Mouse (Mus musculus): ENCODE data around the gene Spata16. TPM values are rescaled to one million over a fixed set of nuclear protein-coding genes. Genes with fewer than 3 reads are reported as not detected.
"Not testable (repeated sequence)": the region's sequence is repeated elsewhere in the genome, so short reads cannot be mapped to it uniquely, and the experiment has no call there.

Gene Spata16
- polyA plus RNA-seq, 1 experiment from 2014 or later: not detected

DNA sequence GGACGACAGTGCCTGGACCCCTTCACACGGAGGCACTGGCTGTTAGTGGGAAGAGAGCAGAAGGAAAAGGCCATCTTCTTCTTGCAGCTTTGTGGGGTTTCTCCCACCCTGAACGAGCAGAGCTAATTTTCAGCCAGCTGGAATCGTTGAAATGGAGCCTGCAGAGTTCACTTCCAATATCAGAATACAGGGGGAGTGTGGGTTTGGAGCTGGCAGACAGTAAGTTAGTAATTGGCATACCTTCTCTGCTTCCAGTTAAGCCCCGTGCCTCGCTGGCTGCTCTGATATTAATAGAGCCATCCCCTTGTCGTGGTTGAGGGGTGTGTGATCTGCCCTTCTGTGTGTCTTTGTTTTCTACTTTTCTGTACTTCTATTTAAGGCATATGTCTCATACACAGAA is 9.4 kb downstream of the Spata16 start:
- Histone ChIP-seq H3K36me3 (ENCODE audit: control insufficient read depth, insufficient read depth, low read length) (no peaks in the 10 kb centered on the region), H3K27me3 (ENCODE audit: control insufficient read depth, insufficient read depth, low read length) (no peaks in the 10 kb centered on the region), H3K9ac (ENCODE audit: low read length) (no peak overlapping the region), H3K9me3 (ENCODE audit: control insufficient read depth, low read length) (no peaks in the 10 kb centered on the region), H3K4me3 (ENCODE audit: low read depth, low read length) (no peak overlapping the region), H3K27ac (ENCODE audit: low read depth, low read length) (no peak overlapping the region), H3K4me1 (replicated peaks; ENCODE audit: control insufficient read depth, insufficient read depth, low read length) (no peaks in the 10 kb centered on the region; the same call in 1 of the 2 replicates), H3K4me2 (ENCODE audit: low read depth, low read length, severe bottlenecking) (no peak overlapping the region)
- DNase-seq (ENCODE audit: low spot score): no peak
- 81% methylated on average over 7 of the region's 7 CpGs for WGBS
- ATAC-seq (replicated peaks; ENCODE audit: low FRiP score): no peak

DNA sequence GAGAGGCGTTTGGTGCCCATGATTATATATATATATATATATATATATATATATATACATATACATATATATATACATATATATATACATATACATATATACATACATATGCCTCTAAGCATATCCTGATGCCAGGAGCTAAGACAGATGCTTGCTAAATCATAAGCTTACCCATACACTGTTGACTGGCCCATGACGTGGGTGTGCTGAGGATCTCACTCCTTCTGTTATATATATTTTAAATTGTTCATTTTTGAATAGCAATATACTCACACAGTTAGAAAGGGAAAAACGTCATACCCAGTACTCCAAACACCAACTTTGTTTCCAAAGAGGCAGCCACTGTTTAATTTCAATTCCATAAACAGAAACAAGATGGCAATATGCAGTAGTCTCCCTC is 48.4 kb downstream of the Spata16 start:
- Histone ChIP-seq H3K9me3 (ENCODE audit: control insufficient read depth, low read length) (no peaks in the 10 kb centered on the region), H3K9ac (ENCODE audit: low read length) (no peak overlapping the region), H3K4me2 (ENCODE audit: low read depth, low read length, severe bottlenecking) (no peak overlapping the region), H3K27me3 (ENCODE audit: control insufficient read depth, insufficient read depth, low read length) (no peaks in the 10 kb centered on the region), H3K4me3 (ENCODE audit: low read depth, low read length) (no peak overlapping the region), H3K4me1 (replicated peaks; ENCODE audit: control insufficient read depth, insufficient read depth, low read length) (no peaks in the 10 kb centered on the region), H3K27ac (ENCODE audit: low read depth, low read length) (no peak overlapping the region), H3K36me3 (ENCODE audit: control insufficient read depth, insufficient read depth, low read length) (no peaks in the 10 kb centered on the region)
- no peak for ATAC-seq (replicated peaks; ENCODE audit: low FRiP score)
- no peak for DNase-seq (ENCODE audit: low spot score)
- WGBS: 80% methylated on average over 3 of the region's 3 CpGs

DNA sequence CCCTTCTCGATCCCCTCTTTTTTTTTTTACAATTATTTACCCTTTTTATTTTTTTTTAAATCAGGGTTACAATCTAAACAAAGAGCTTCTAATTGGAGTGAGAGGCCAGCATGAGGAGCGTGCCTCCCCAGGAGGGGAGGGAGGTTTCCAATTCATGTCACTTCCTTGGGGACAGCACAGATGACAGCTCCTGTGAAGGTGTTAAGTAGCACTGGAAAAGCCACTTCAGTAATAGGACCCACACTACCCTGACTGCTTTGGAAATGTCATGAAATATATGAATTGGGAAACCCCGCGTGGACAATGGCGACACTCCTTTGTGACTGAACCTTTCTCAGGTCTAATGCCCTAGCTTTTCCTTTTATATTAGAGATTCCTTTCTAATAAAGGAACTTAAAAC is 72.1 kb downstream of the Spata16 start:
- WGBS: 62% methylated on average over 5 of the region's 5 CpGs
- H3K4me1 ChIP-seq (replicated peaks; ENCODE audit: control insufficient read depth, insufficient read depth, low read length); H3K9me3 ChIP-seq (ENCODE audit: control insufficient read depth, low read length); H3K27ac ChIP-seq (ENCODE audit: low read depth, low read length); H3K4me3 ChIP-seq (ENCODE audit: low read depth, low read length); H3K9ac ChIP-seq (ENCODE audit: low read length); H3K27me3 ChIP-seq (ENCODE audit: control insufficient read depth, insufficient read depth, low read length); H3K36me3 ChIP-seq (ENCODE audit: control insufficient read depth, insufficient read depth, low read length); H3K4me2 ChIP-seq (ENCODE audit: low read depth, low read length, severe bottlenecking); DNase-seq (ENCODE audit: low spot score): not testable (repeated sequence)
- ATAC-seq (replicated peaks; ENCODE audit: low FRiP score): peak; percentile 49; the same call in 1 of the 2 replicates

DNA sequence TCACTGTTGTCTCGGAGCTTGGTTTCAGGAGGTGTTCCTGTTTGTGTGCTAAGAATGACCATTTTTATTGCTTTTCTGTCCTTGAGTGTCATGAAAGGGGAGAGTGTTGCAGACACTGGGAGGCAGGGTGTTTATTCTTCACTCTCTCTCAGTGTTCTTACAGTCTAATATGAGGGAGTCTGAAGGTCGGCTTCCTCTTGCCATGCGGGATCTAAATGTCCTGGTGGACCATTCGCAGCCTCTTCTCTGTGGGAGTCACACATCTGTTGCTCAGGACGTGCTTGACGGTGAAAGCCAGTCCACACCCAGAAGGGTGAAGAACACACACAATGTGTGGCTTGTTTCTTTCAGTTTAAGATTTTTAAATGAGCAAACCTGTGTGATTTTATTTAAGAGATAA is 90.1 kb downstream of the Spata16 start:
- H3K4me1 ChIP-seq (replicated peaks; ENCODE audit: control insufficient read depth, insufficient read depth, low read length): no peaks in the 10 kb centered on the region
- H3K27me3 ChIP-seq (ENCODE audit: control insufficient read depth, insufficient read depth, low read length): no peaks in the 10 kb centered on the region
- ATAC-seq (replicated peaks; ENCODE audit: low FRiP score): no peak
- H3K9me3 ChIP-seq (ENCODE audit: control insufficient read depth, low read length): no peaks in the 10 kb centered on the region
- no peak overlapping the region for H3K9ac ChIP-seq (ENCODE audit: low read length)
- H3K4me2 ChIP-seq (ENCODE audit: low read depth, low read length, severe bottlenecking): no peak overlapping the region
- no peak for DNase-seq (ENCODE audit: low spot score)
- H3K36me3 ChIP-seq (ENCODE audit: control insufficient read depth, insufficient read depth, low read length): no peaks in the 10 kb centered on the region
- no peak overlapping the region for H3K27ac ChIP-seq (ENCODE audit: low read depth, low read length)
- H3K4me3 ChIP-seq (ENCODE audit: low read depth, low read length): no peak overlapping the region
- WGBS: 76% methylated on average over 6 of the region's 6 CpGs

DNA sequence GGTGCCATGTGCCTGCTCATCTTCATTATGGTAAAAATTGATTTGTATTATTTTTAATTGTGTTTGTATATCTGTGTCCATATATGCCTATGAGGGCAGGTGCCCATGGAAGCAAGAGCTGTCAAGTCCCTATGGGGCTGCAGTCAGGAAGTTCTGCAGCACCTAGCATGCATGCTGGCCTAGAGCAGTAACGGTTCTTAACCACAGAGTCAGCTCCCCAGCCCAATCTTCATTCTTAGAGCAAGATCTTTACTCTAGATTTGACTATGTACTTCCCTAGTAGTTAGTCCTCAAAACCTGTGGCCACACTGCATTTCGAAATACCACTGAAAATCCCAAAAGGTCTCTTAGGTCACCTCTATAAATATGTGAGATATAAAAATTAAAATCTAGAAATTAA is 113.1 kb downstream of the Spata16 start:
- H3K4me2 ChIP-seq (ENCODE audit: low read depth, low read length, severe bottlenecking): no peak overlapping the region
- H3K27ac ChIP-seq (ENCODE audit: low read depth, low read length): no peak overlapping the region
- WGBS: 88% methylated on average over 2 of the region's 2 CpGs
- H3K9me3 ChIP-seq (ENCODE audit: control insufficient read depth, low read length): no peaks in the 10 kb centered on the region
- H3K36me3 ChIP-seq (ENCODE audit: control insufficient read depth, insufficient read depth, low read length): no peaks in the 10 kb centered on the region
- ATAC-seq (replicated peaks; ENCODE audit: low FRiP score) (no peak), DNase-seq (ENCODE audit: low spot score) (no peak)
- H3K4me3 ChIP-seq (ENCODE audit: low read depth, low read length): no peak overlapping the region
- no peaks in the 10 kb centered on the region for H3K27me3 ChIP-seq (ENCODE audit: control insufficient read depth, insufficient read depth, low read length)
- no peak overlapping the region for H3K9ac ChIP-seq (ENCODE audit: low read length)
- H3K4me1 ChIP-seq (replicated peaks; ENCODE audit: control insufficient read depth, insufficient read depth, low read length): no peaks in the 10 kb centered on the region

DNA sequence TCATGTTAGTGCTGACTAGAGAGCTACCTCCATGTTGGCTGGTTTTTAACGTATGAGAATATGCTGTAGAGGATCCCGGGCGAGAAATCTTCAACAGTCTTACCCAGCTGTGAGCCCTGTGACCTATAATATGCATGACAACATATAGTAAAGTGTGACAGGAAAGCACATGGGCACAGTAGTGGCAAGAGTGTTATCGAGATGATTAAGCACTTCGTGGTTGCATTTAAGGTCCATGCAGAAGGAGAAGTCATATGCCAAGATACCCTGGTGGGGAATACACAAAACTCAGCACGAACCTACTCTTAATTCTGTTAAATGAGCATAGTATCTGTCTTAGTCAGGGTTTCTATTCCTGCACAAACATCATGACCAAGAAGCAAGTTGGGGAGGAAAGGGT is 115.0 kb downstream of the Spata16 start:
- Histone ChIP-seq H3K9me3 (ENCODE audit: control insufficient read depth, low read length) (no peaks in the 10 kb centered on the region), H3K9ac (ENCODE audit: low read length) (no peak overlapping the region), H3K4me1 (replicated peaks; ENCODE audit: control insufficient read depth, insufficient read depth, low read length) (no peaks in the 10 kb centered on the region), H3K36me3 (ENCODE audit: control insufficient read depth, insufficient read depth, low read length) (no peaks in the 10 kb centered on the region), H3K27me3 (ENCODE audit: control insufficient read depth, insufficient read depth, low read length) (no peaks in the 10 kb centered on the region), H3K4me2 (ENCODE audit: low read depth, low read length, severe bottlenecking) (no peak overlapping the region), H3K27ac (ENCODE audit: low read depth, low read length) (no peak overlapping the region), H3K4me3 (ENCODE audit: low read depth, low read length) (no peak overlapping the region)
- ATAC-seq (replicated peaks; ENCODE audit: low FRiP score) (no peak), DNase-seq (ENCODE audit: low spot score) (no peak)
- WGBS: 89% methylated on average over 6 of the region's 6 CpGs

DNA sequence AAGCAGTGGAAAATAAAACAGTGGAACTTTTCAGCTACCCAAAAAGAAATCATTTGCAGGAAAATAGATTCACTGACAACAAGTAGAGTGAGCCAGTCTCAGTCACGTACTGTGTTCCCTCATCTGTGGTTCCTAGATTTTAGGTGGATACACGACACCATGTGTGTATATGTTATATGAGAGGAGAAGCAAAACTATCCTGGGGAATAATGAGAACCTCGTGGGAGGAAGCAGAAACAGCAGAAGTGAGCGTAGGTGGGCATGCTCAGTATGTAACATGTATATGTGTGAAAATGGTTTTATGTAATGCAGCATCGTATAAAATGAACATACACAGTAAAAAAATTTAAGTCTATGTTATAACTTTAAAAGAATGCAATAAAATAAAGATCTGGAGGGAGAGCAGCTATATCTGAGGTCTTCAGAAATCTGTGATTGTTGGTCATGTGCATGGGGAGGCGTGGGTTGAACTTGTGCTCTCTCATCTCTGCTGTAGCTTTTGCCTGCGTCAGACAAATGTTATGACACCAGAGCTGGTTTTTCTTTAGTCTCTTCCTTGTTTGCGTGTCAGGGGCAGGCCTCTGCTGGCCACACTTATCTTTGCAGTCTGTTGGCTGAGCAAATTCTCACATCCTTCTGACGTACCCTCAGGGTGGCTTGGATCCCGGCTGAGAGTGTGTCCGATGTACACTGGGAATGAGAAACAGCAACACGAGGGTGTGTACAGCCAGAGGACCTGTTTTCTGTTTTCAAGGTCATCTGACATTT is 156.1 kb downstream of the Spata16 start:
- Histone ChIP-seq H3K4me2 (ENCODE audit: low read depth, low read length, severe bottlenecking) (no peak overlapping the region), H3K4me3 (ENCODE audit: low read depth, low read length) (no peak overlapping the region), H3K4me1 (replicated peaks; ENCODE audit: control insufficient read depth, insufficient read depth, low read length) (no peaks in the 10 kb centered on the region), H3K9ac (ENCODE audit: low read length) (no peak overlapping the region), H3K27me3 (ENCODE audit: control insufficient read depth, insufficient read depth, low read length) (no peaks in the 10 kb centered on the region), H3K27ac (ENCODE audit: low read depth, low read length) (no peak overlapping the region), H3K9me3 (ENCODE audit: control insufficient read depth, low read length) (no peaks in the 10 kb centered on the region), H3K36me3 (ENCODE audit: control insufficient read depth, insufficient read depth, low read length) (no peaks in the 10 kb centered on the region)
- WGBS: 82% methylated on average over 12 of the region's 12 CpGs
- no peak for DNase-seq (ENCODE audit: low spot score)
- ATAC-seq (replicated peaks; ENCODE audit: low FRiP score): no peak

DNA sequence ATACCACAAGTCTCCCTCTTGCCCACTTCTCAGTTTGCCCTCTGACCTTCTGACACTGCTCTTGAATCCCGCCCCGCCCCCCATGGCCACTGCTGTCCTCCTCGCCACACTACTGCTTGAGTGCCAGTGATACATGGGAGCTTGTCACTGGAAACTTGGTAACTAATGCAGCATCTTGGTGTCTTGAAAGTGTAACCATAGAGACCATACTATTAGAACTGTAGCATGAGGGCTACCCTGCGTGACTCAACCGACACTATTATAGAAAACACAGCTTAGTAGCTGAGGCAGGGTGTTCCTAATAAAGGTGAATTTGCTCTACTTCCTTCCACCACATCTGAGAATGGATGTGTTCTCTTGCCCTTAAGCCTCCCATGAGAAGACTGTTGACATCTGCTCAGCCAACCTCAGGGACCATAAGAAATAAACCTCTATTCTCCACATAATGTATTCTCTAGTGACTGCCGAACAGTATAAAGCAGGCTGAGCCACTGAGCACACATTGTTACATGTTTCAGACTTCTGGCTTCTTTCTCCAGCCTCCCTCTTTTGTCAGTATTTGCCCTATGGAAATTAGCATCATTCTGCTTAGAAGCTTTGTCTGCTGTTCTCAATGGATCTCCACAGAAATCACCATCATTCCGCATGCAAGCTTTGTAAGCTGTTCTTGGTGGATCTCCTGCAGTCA is 158.6 kb downstream of the Spata16 start:
- H3K36me3 ChIP-seq (ENCODE audit: control insufficient read depth, insufficient read depth, low read length): no peaks in the 10 kb centered on the region
- no peak overlapping the region for H3K4me3 ChIP-seq (ENCODE audit: low read depth, low read length)
- H3K4me2 ChIP-seq (ENCODE audit: low read depth, low read length, severe bottlenecking): no peak overlapping the region
- no peaks in the 10 kb centered on the region for H3K4me1 ChIP-seq (replicated peaks; ENCODE audit: control insufficient read depth, insufficient read depth, low read length)
- no peaks in the 10 kb centered on the region for H3K27me3 ChIP-seq (ENCODE audit: control insufficient read depth, insufficient read depth, low read length)
- DNase-seq (ENCODE audit: low spot score): no peak
- H3K27ac ChIP-seq (ENCODE audit: low read depth, low read length): no peak overlapping the region
- ATAC-seq (replicated peaks; ENCODE audit: low FRiP score): peak; percentile 65; the same call in 1 of the 2 replicates
- WGBS: 71% methylated on average over 7 of the region's 7 CpGs
- H3K9ac ChIP-seq (ENCODE audit: low read length): no peak overlapping the region
- no peaks in the 10 kb centered on the region for H3K9me3 ChIP-seq (ENCODE audit: control insufficient read depth, low read length)

DNA sequence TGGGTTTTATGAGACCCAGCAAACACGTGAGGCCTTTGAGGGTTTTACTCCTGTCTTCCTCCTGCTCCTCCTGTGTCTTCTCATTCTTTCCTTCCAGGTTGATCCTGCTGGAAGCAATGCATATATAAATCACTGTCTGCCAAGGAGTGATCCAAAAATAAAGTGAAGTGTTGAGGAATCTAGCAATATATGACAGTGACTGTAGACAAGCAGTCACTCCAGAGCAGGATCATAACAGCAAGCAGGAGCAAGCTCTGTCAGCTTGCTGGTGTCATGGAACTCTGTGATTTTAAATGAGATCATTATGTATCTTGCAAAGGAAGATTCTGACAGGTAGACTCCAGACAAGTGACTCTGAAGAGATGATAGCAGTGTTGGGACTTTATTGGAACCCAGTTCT is 159.5 kb downstream of the Spata16 start:
- no peaks in the 10 kb centered on the region for H3K9me3 ChIP-seq (ENCODE audit: control insufficient read depth, low read length)
- WGBS: 78% methylated on average over 1 of the region's 1 CpGs
- no peak overlapping the region for H3K4me2 ChIP-seq (ENCODE audit: low read depth, low read length, severe bottlenecking)
- H3K27ac ChIP-seq (ENCODE audit: low read depth, low read length): no peak overlapping the region
- no peaks in the 10 kb centered on the region for H3K36me3 ChIP-seq (ENCODE audit: control insufficient read depth, insufficient read depth, low read length)
- H3K4me1 ChIP-seq (replicated peaks; ENCODE audit: control insufficient read depth, insufficient read depth, low read length): no peaks in the 10 kb centered on the region
- H3K9ac ChIP-seq (ENCODE audit: low read length): no peak overlapping the region
- H3K4me3 ChIP-seq (ENCODE audit: low read depth, low read length): no peak overlapping the region
- ATAC-seq (replicated peaks; ENCODE audit: low FRiP score) (no peak), DNase-seq (ENCODE audit: low spot score) (no peak)
- no peaks in the 10 kb centered on the region for H3K27me3 ChIP-seq (ENCODE audit: control insufficient read depth, insufficient read depth, low read length)
